Mouse (Mus musculus) hematopoietic stem cell, adult 5-6 weeks (primary cell): ENCODE measurements around the gene 4930469K13Rik. TPM values are rescaled to one million over a fixed set of nuclear protein-coding genes. Genes with fewer than 3 reads are reported as not detected.
"Not testable (repeated sequence)": the region's sequence is repeated elsewhere in the genome, so short reads cannot be mapped to it uniquely, and the experiment has no call there.

Experiments used
- ATAC-seq, 2 experiments: fragments of 125-278 bp in 1 of 2; replicated peaks in 1 of 2; 2 replicates each; pipeline ENCODE4 v1.8.0; 2016 to 2017; ENCODE audit warnings: inconsistent platforms in 2 of 2, mild to moderate bottlenecking in 2 of 2, moderate number of reproducible peaks in 2 of 2, low read depth in 1 of 2, moderate TSS enrichment in 1 of 2; ENCODE audit not compliant: low FRiP score in 2 of 2, poor library complexity in 2 of 2, severe bottlenecking in 2 of 2, insufficient read depth in 1 of 2, low TSS enrichment in 1 of 2
- total RNA-seq: library from RNA; stranded (forward); fragments of 172-1452, 232-1000 nt; gene quantifications from 2 replicates; pipeline ENCODE4 v1.2.3, GENCODE M21; 2017

The 4930469K13Rik gene
- total RNA-seq, result not detected in 2 replicates

DNA sequence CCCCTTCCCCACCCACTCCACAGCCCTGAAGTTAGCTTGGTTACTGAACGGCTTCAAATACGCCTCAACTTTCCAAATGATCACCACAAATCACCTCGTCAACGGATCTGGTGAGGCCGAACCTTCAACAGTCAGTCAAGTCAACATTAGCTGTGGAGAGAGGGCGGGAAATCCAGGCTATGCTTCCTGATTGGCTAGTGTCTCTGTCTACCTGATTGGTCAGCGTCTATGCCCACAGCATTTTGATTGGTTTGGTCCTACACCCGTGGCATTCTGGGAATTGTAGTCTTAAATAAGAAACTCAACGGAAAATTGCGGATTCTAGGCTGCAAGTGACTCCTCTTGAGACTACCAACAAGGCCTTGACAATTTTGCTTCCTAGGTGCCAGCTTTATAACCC is at the start of gene 4930469K13Rik:
TSS of gene 4930469K13Rik (minus strand) at position 133 of the 400 bp plus-strand sequence.
- ATAC-seq, result peak in 1 of 2 experiments; percentile 57; a peak in 1 of 4 replicates

DNA sequence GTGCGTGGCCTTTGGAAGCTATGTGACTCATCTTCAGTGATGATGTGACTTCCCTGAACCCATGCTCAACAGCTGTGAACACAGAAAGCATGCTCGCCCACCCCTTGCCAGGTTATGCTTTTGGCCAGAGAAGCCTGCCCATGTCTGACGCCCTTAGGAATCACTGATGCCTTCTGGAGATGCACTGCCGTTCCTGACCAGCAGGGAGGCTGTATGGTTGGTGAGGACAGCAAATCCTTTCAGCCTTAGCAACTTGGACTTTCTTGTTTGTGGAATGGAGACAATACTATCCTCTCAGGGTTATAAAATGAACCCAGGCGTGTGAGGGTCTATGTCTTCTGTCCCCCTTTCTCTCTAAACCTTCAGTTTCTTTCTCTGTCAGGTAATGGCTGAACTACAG is 48.6 kb upstream of the 4930469K13Rik start:
- no peak for ATAC-seq

GRCm38 (mm10) chr11:34144421-34144820 is 46.1 kb upstream of the 4930469K13Rik start:
- no peak for ATAC-seq

DNA sequence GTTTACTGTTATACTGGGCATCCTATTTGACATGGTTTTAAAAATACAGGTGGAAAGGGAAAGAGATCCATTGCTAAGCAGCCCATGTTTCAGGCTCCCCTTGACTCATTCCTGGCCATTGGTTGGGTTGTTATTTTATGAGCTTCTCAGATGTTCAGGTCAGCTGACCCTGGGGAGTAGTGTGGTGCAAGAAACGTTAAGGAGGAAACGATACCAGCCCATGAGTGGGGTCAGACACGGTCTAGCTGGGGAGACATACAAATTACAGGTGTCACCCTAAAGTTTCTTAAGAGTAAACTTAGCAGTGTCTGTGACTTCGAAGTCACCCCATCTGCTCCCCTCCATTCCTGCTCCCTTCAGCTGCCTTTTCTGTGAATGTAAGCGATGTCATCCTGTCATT is 45.6 kb upstream of the 4930469K13Rik start:
- no peak for ATAC-seq

GRCm38 (mm10) chr11:34139296-34139695 is 40.9 kb upstream of the 4930469K13Rik start:
- no peak for ATAC-seq

- ATAC-seq, result no peak
Measured at GRCm38 (mm10) chr11:34128412-34128811, 30.1 kb upstream of the 4930469K13Rik start.

- not testable (repeated sequence) for ATAC-seq
Measured at GRCm38 (mm10) chr11:34125727-34126126, 27.4 kb upstream of the 4930469K13Rik start.

GRCm38 (mm10) chr11:34124852-34125251 is 26.5 kb upstream of the 4930469K13Rik start:
- ATAC-seq, result no peak

DNA sequence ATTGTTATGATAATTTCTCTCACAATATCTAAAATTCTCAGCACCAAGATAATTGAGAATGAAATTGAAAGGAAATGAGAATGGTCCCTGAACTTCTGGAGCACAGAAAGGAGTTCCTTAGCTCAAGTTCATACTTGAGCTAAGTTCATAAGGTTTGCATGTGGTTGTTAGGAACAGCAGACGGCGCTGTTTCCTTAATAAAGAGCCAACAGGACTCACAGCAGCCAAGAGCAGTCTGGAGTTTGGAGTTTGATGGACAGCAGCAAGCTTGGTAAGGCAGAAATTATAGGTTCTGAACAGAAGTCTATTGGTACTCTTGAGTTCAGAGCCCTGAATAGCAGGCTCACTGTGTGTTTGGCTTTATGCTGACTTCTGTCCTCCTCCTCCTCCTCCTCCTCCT is 24.8 kb upstream of the 4930469K13Rik start:
- peak; percentile 64 to 79; a peak in 3 of 4 replicates for ATAC-seq

DNA sequence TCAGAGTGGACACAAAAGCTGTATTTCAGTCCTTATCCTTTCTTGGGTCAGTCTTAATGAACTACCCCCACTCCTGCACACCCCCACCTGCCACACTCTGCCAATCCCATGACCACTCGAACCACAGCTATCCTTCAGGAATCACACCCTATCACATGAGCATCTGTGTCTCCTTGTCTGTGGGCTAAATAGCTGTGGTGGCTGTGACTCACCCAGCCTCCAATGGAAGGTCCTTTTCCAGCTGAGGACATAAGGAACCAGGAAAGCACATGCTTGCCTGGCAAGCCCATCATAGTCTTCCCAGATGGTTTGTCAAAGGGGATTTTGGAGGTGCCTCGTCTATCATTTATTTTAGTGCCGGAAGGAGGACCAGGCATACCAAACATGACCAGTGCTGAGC is 20.0 kb upstream of the 4930469K13Rik start:
- ATAC-seq, result no peak

- no peak for ATAC-seq
Measured at GRCm38 (mm10) chr11:34117581-34117980, 19.2 kb upstream of the 4930469K13Rik start.

DNA sequence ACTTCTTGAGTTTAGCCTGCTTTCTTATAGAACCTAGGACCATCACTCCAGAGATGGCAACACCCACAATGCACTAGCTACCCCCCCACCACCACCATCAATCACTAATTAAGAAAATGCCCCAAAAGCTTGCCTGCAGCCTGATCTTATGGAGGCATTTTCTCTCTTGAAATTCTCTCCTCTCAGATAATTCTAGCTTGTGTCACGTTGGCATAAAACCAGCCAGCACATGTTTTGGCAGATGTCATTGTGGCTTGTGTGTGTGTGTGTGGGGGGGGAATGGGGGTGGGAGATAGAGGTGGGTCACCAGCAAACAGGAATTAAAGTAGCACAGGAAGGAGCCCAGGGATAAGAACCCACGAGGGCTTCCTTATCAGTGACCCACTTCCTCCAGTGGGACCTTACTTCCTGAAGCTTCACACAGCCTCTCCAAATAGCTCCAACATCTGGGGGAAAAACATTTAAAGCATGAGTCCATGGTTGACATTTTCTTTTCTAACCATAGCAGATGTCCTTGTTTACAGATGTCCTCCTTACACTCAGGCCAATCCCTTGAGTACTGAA is 18.3 kb upstream of the 4930469K13Rik start:
- ATAC-seq, result peak; percentile 88 to 92

- ATAC-seq, result no peak
Measured at GRCm38 (mm10) chr11:34113760-34114159, 15.4 kb upstream of the 4930469K13Rik start.

GRCm38 (mm10) chr11:34112781-34113380 is 14.5 kb upstream of the 4930469K13Rik start:
- ATAC-seq, result no peak

- ATAC-seq, result no peak
Measured at GRCm38 (mm10) chr11:34111940-34112339, 13.6 kb upstream of the 4930469K13Rik start.

DNA sequence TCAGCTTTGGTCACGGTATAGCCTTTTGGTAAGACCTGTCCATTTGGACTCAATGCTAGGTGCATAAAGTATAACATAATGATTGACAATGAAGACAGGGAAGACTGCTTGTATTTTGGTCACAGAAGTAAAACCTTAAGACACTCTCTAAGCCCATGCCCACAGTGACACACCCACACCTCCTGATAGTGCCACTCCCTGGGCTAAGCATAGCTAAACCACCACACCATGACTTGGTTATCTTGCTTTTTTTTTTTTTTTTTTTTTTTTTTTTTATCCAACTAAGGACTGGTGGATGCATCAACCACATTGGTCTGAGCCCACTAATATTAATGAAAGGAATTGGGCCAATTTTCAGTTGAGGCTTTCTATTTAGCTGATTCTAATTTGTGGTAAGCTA is 10.9 kb upstream of the 4930469K13Rik start:
- ATAC-seq, result no peak

DNA sequence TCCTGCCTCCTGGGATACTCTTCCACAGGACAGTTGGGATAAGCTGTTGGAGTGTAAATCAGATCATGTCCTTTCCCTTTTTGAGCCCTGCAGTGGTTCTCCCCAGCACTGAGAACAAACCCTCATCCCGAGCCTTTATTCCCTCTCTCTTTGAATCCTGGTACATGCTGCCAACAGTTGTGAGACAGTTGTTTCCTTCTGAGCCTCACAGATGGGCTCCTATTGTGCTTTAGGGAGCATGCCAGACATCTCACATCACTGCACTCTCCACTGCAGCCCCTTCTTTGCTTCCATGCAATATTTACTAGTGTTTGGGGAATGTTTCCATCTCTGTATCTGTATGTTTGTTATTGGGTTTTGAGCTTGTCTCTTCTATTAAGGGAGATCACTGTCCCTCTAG is 6.6 kb upstream of the 4930469K13Rik start:
- ATAC-seq, result no peak

- ATAC-seq, result no peak
Measured at GRCm38 (mm10) chr11:34101827-34102226, 3.5 kb upstream of the 4930469K13Rik start.

DNA sequence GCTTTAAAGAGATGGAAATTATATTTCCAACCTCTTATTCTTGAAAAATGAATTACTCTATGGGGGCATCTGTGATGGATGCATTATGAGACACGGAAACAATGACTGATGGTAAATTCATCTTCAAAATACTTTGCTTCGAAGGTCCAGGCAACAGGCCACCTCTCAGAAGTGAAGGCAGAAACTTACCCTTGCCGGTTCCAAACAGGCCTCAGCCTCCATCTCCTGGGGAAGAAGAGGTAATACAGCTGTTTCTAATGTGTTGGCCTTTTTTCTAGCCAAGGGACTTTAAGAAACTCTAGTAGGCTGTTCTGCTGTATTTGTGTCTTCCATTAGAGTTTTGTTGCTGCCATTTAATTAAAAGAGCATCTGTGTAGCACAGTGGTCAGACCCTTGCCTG is 11.3 kb downstream of the 4930469K13Rik start:
- ATAC-seq, result no peak
